Mouse (Mus musculus): Measurements from ENCODE around the gene Trappc6a. TPM values are rescaled to one million over a fixed set of nuclear protein-coding genes. Genes with fewer than 3 reads are reported as not detected.

Trappc6a gene
- polyA plus RNA-seq, 1 experiment from 2014 or later: 113 TPM

DNA sequence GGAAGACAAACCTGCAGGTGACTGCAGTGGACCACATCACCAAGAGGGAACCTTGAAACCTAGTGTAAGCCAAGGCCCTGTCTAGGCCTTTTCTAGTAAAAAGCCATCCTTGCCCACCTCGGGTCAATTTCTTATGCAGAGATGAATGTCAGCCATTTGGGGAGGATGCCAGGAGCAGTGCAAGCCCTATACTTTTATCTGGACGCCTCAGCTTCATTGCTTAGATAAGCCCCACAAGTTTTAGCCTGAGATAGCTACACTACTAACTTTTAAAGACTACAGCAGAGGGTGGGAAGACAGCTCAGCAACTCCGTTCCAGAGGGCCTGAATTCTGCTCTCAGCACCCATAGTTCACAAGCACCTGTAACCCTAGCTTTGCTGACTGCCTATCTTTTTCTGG lies 55.7 kb downstream of the Trappc6a start:
- no peak overlapping the region for H3K4me2 ChIP-seq (ENCODE audit: low read length)
- peaks cover 26% of the 10 kb centered on the region for H3K4me1 ChIP-seq (replicated peaks; ENCODE audit: control insufficient read depth, insufficient read depth, low read length)
- no peak for ATAC-seq (replicated peaks; ENCODE audit: low FRiP score, low TSS enrichment, low read depth)
- 83% methylated on average over 3 of the region's 3 CpGs for WGBS
- H3K9ac ChIP-seq (ENCODE audit: low read length): no peak overlapping the region
- no peak overlapping the region for H3K4me3 ChIP-seq (ENCODE audit: low read depth, low read length)
- no peaks in the 10 kb centered on the region for H3K27me3 ChIP-seq (replicated peaks; ENCODE audit: control insufficient read depth, insufficient read depth, low read length)
- DNase-seq (ENCODE audit: low spot score): no peak
- no peak overlapping the region for H3K27ac ChIP-seq (ENCODE audit: low read depth)
- H3K36me3 ChIP-seq (ENCODE audit: control insufficient read depth, insufficient read depth, low read length): peaks cover 33% of the 10 kb centered on the region
- peaks cover 6% of the 10 kb centered on the region; the same call in 1 of the 2 replicates for H3K9me3 ChIP-seq (ENCODE audit: control insufficient read depth, low read length)

DNA sequence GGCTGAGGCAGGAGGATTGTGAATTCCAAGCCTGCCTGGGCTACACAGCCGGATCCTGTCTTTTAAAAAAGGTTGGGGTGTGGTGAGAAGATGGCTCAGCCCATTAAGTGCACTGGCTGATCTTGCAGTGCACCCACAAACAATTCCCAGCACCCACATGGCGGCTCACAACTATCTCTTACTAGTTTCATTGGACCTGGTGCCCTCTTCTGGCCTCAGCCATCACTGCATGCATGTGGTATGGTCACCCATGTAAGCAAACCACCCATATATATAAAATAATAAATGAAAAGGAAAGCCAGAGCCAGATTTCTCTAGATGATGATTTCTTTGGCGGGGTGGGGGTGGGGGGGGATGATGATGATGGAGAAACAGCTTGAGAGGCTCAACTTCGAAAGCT lies 56.3 kb downstream of the Trappc6a start:
- Histone ChIP-seq H3K4me3 (ENCODE audit: low read depth, low read length) (no peak overlapping the region), H3K9me3 (ENCODE audit: control insufficient read depth, low read length) (peaks cover 6% of the 10 kb centered on the region; the same call in 1 of the 2 replicates), H3K4me1 (replicated peaks; ENCODE audit: control insufficient read depth, insufficient read depth, low read length) (peaks cover 20% of the 10 kb centered on the region), H3K27me3 (replicated peaks; ENCODE audit: control insufficient read depth, insufficient read depth, low read length) (no peaks in the 10 kb centered on the region), H3K9ac (ENCODE audit: low read length) (no peak overlapping the region), H3K36me3 (ENCODE audit: control insufficient read depth, insufficient read depth, low read length) (peaks cover 39% of the 10 kb centered on the region), H3K27ac (ENCODE audit: low read depth) (no peak overlapping the region), H3K4me2 (ENCODE audit: low read length) (no peak overlapping the region)
- DNase-seq (ENCODE audit: low spot score): no peak
- 92% methylated on average over 4 of the region's 4 CpGs for WGBS
- no peak for ATAC-seq (replicated peaks; ENCODE audit: low FRiP score, low TSS enrichment, low read depth)

Other genes starting within 250 kb of the Trappc6a start
- gene Vasp, start 236.6 kb upstream of the Trappc6a start, polyA plus RNA-seq (2014; fragmentation: Nextera tagmentation; extraction: Ambion mirVana): 78.5 and 79.2 TPM in 2 replicates
- gene Ppm1n, start 228.3 kb upstream of the Trappc6a start, polyA plus RNA-seq (2014; fragmentation: Nextera tagmentation; extraction: Ambion mirVana): 0.14 and 0.31 TPM in 2 replicates
- 12.2 and 14.3 TPM in 2 replicates for gene Rtn2, start 225.8 kb upstream of the Trappc6a start, polyA plus RNA-seq (2014; fragmentation: Nextera tagmentation; extraction: Ambion mirVana)
- 0.08 and 0.49 TPM in 2 replicates for gene Fosb, start 198.3 kb upstream of the Trappc6a start, polyA plus RNA-seq (2014; fragmentation: Nextera tagmentation; extraction: Ambion mirVana)
- 71.8 and 82.9 TPM in 2 replicates for gene Ercc1, start 163.6 kb upstream of the Trappc6a start, polyA plus RNA-seq (2014; fragmentation: Nextera tagmentation; extraction: Ambion mirVana)
- gene Cd3eap, start 148.9 kb upstream of the Trappc6a start, polyA plus RNA-seq (2014; fragmentation: Nextera tagmentation; extraction: Ambion mirVana): 23.9 and 25.8 TPM in 2 replicates
- 4.4 and 4.9 TPM in 2 replicates for gene Ppp1r13l, start 148.6 kb upstream of the Trappc6a start, polyA plus RNA-seq (2014; fragmentation: Nextera tagmentation; extraction: Ambion mirVana)
- gene Ercc2, start 126.4 kb upstream of the Trappc6a start, polyA plus RNA-seq (2014; fragmentation: Nextera tagmentation; extraction: Ambion mirVana): 11.3 and 13.3 TPM in 2 replicates
- 2.4 and 3.4 TPM in 2 replicates for gene Klc3, start 104.3 kb upstream of the Trappc6a start, polyA plus RNA-seq (2014; fragmentation: Nextera tagmentation; extraction: Ambion mirVana)
- 0.60 and 1.1 TPM in 2 replicates for gene Ckm, start 103.6 kb upstream of the Trappc6a start, polyA plus RNA-seq (2014; fragmentation: Nextera tagmentation; extraction: Ambion mirVana)
- 7.5 and 8.5 TPM in 2 replicates for gene Mark4, start 49.6 kb upstream of the Trappc6a start, polyA plus RNA-seq (2014; fragmentation: Nextera tagmentation; extraction: Ambion mirVana)
- gene Exoc3l2, start 45.1 kb upstream of the Trappc6a start, polyA plus RNA-seq (2014; fragmentation: Nextera tagmentation; extraction: Ambion mirVana): 0.76 and 0.90 TPM in 2 replicates
- 0.93 and 1.2 TPM in 2 replicates for gene Bloc1s3, start within 50 bp of the Trappc6a start, polyA plus RNA-seq (2014; fragmentation: Nextera tagmentation; extraction: Ambion mirVana)
- 0.09 and 0.27 TPM in 2 replicates for gene Nkpd1, start 9.4 kb downstream of the Trappc6a start, polyA plus RNA-seq (2014; fragmentation: Nextera tagmentation; extraction: Ambion mirVana)
- 4.4 and 6.0 TPM in 2 replicates for gene Ppp1r37, start 54.7 kb downstream of the Trappc6a start, polyA plus RNA-seq (2014; fragmentation: Nextera tagmentation; extraction: Ambion mirVana)
- 1.1 and 1.4 TPM in 2 replicates for gene Zfp296, start 68.9 kb downstream of the Trappc6a start, polyA plus RNA-seq (2014; fragmentation: Nextera tagmentation; extraction: Ambion mirVana)
- 176 and 180 TPM in 2 replicates for gene Gemin7, start 69.2 kb downstream of the Trappc6a start, polyA plus RNA-seq (2014; fragmentation: Nextera tagmentation; extraction: Ambion mirVana)
- gene Clasrp, start 96.1 kb downstream of the Trappc6a start, polyA plus RNA-seq (2014; fragmentation: Nextera tagmentation; extraction: Ambion mirVana): 41.4 and 46.4 TPM in 2 replicates
- gene Relb, start 121.0 kb downstream of the Trappc6a start, polyA plus RNA-seq (2014; fragmentation: Nextera tagmentation; extraction: Ambion mirVana): 9.4 and 9.5 TPM in 2 replicates
- 75.2 and 84.6 TPM in 2 replicates for gene Clptm1, start 156.6 kb downstream of the Trappc6a start, polyA plus RNA-seq (2014; fragmentation: Nextera tagmentation; extraction: Ambion mirVana)
- gene Apoc2, start 169.5 kb downstream of the Trappc6a start, polyA plus RNA-seq (2014; fragmentation: Nextera tagmentation; extraction: Ambion mirVana): 11.5 and 13.7 TPM in 2 replicates
- gene Gm44805, start 173.0 kb downstream of the Trappc6a start, polyA plus RNA-seq (2014; fragmentation: Nextera tagmentation; extraction: Ambion mirVana): not detected in 2 replicates
- 0.17 TPM in 1 of 2 replicates, not detected in the other for gene Apoc4, start 173.1 kb downstream of the Trappc6a start, polyA plus RNA-seq (2014; fragmentation: Nextera tagmentation; extraction: Ambion mirVana)
- gene Apoc1, start 184.3 kb downstream of the Trappc6a start, polyA plus RNA-seq (2014; fragmentation: Nextera tagmentation; extraction: Ambion mirVana): 8.3 and 9.1 TPM in 2 replicates
- 227 and 233 TPM in 2 replicates for gene Apoe, start 190.8 kb downstream of the Trappc6a start, polyA plus RNA-seq (2014; fragmentation: Nextera tagmentation; extraction: Ambion mirVana)
- gene Tomm40, start 207.0 kb downstream of the Trappc6a start, polyA plus RNA-seq (2014; fragmentation: Nextera tagmentation; extraction: Ambion mirVana): 143 and 174 TPM in 2 replicates
- gene Nectin2, start 242.1 kb downstream of the Trappc6a start, polyA plus RNA-seq (2014; fragmentation: Nextera tagmentation; extraction: Ambion mirVana): 136 TPM in 2 replicates

All from intestine, embryonic 14.5 days (tissue).